Comparison of ENCODE assay signal across 18 mouse cellular contexts in genomic region chr19:6423241-6423640, GRCm38 (mm10). TPM values are rescaled to one million over a fixed set of nuclear protein-coding genes. Genes with fewer than 3 reads are reported as not detected.
A peak's percentile ranks its signal among the peaks of the same experiment; 100 is the strongest.
DNase-seq lines count a peak whose midpoint lies in the region.
"Had no signal": no experiment of that assay in that cellular context is flagged by ENCODE, and none has a peak within 500 bp of the region (broad histone marks: within the 10 kb centered on the region; RNA-seq: fewer than 3 reads in every experiment).

No protein-coding gene starts in this region.

- WGBS in heart, embryonic 10.5 days = 77% methylated on average over 16 of the region's 16 CpGs

- H3K4me3 ChIP-seq in heart, embryonic 10.5 days = no peak overlapping the region
- H3K4me3 ChIP-seq: embryonic facial prominence, embryonic 13.5 days; hindbrain, embryonic 15.5 days; megakaryocyte, embryonic 14.5 days had no signal

- H3K36me3 ChIP-seq in heart, embryonic 10.5 days = no peaks in the 10 kb centered on the region
- H3K36me3 ChIP-seq: embryonic facial prominence, embryonic 13.5 days; hindbrain, embryonic 15.5 days had no signal

- peaks cover 99% of the 10 kb centered on the region for H3K27me3 ChIP-seq in heart, embryonic 10.5 days (ENCODE audit: insufficient read depth, poor library complexity, severe bottlenecking)

- H3K27ac ChIP-seq in heart, embryonic 10.5 days = no peak overlapping the region
- H3K27ac ChIP-seq: embryonic facial prominence, embryonic 13.5 days; hindbrain, embryonic 15.5 days; liver, embryonic 14.5 days had no signal

- H3K9me3 ChIP-seq in heart, embryonic 10.5 days = no peaks in the 10 kb centered on the region
- H3K9me3 ChIP-seq: embryonic facial prominence, embryonic 13.5 days; hindbrain, embryonic 15.5 days had no signal

- peaks cover 15% of the 10 kb centered on the region for H3K4me1 ChIP-seq in heart, embryonic 10.5 days

- DNase-seq in cerebellum, postnatal 10 days = peak; percentile 50 to 56
- DNase-seq in cerebellum, postnatal 4 days (ENCODE audit: low spot score in 2 of 2) = no peak
- DNase-seq in layer of hippocampus, adult 18-20 months (ENCODE audit: low spot score in 2 of 2) = peak; percentile 76 to 81
- no peak for DNase-seq in layer of hippocampus, postnatal 10 days (ENCODE audit: low spot score in 2 of 2)
- DNase-seq in cerebellum, postnatal 25 days = peak; percentile 43 to 59
- peak; percentile 65 to 75 for DNase-seq in right cerebral cortex, postnatal 10 days (ENCODE audit: low spot score in 2 of 2)
- no peak for DNase-seq in heart, embryonic 10.5 days (ENCODE audit: low spot score)
- DNase-seq: B cell, adult 2 months; gastrocnemius, postnatal 10 days; heart, postnatal 14 days; kidney, adult 2 months; kidney, postnatal 36 days; thymus, postnatal 4 days had no signal

RNA-seq across cellular contexts. Expression of gene Nrxn2, which starts 4.7 kb away (rescaled TPM):
- total RNA-seq in layer of hippocampus, adult 18-20 months (2021) = 100 to 1,000 TPM; 415 to 436 TPM
- 100 to 1,000 TPM; 683 to 691 TPM for total RNA-seq in layer of hippocampus, postnatal 10 days (2021)
- polyA plus RNA-seq in heart, embryonic 10.5 days (2016; fragmentation: Nextera tagmentation; extraction: Ambion mirVana) = 0.10 and 1.1 TPM in 2 replicates
- polyA plus RNA-seq: Patski had no signal

RNA-seq across cellular contexts. Expression of gene Rasgrp2, which starts 24.1 kb away (rescaled TPM):
- total RNA-seq in layer of hippocampus, adult 18-20 months (2021) = 10 to 100 TPM; 29.4 to 32.4 TPM
- total RNA-seq in layer of hippocampus, postnatal 10 days (2021) = 10 to 100 TPM; 93.5 to 99.9 TPM
- polyA plus RNA-seq in heart, embryonic 10.5 days (2016; fragmentation: Nextera tagmentation; extraction: Ambion mirVana) = 59.9 and 61.6 TPM in 2 replicates

RNA-seq across cellular contexts. Expression of gene Pygm, which starts 39.0 kb away (rescaled TPM):
- total RNA-seq in layer of hippocampus, adult 18-20 months (2021) = 10 to 100 TPM; 26.4 to 27.2 TPM
- total RNA-seq in layer of hippocampus, postnatal 10 days (2021) = 10 to 100 TPM; 16.2 to 17.4 TPM
- 103 and 214 TPM in 2 replicates for polyA plus RNA-seq in heart, embryonic 10.5 days (2016; fragmentation: Nextera tagmentation; extraction: Ambion mirVana)

RNA-seq across cellular contexts. Expression of gene Sf1, which starts 59.8 kb away (rescaled TPM):
- 100 to 1,000 TPM; 196 to 207 TPM for total RNA-seq in layer of hippocampus, adult 18-20 months (2021)
- total RNA-seq in layer of hippocampus, postnatal 10 days (2021) = 100 to 1,000 TPM; 190 to 194 TPM
- 129 and 146 TPM in 2 replicates for polyA plus RNA-seq in heart, embryonic 10.5 days (2016; fragmentation: Nextera tagmentation; extraction: Ambion mirVana)

Comparison
In these comparisons a context has a peak if more than half of its experiments do, and no peak if none do; other contexts are left out.
1. DNase-seq: peak in cerebellum, postnatal 10 days (2 of 2), layer of hippocampus, adult 18-20 months (2 of 2), cerebellum, postnatal 25 days (2 of 2) and right cerebral cortex, postnatal 10 days (2 of 2); none in cerebellum, postnatal 4 days (0 of 2), layer of hippocampus, postnatal 10 days (0 of 2) and heart, embryonic 10.5 days (single experiment).